Mouse (Mus musculus) liver, postnatal 0 days (tissue): ENCODE data around the gene Zeb2.

Experiments used
- CTCF ChIP-seq: sonication (generic); IDR thresholded peaks from 2 replicates; pipeline ENCODE4 v1.5.1; 2016; ENCODE audit warnings: antibody characterized with exemption, low read depth
- EP300 ChIP-seq: IDR thresholded peaks from 2 replicates; pipeline ENCODE4 v1.6.1; 2016; ENCODE audit warnings: antibody characterized with exemption, low read depth, mild to moderate bottlenecking

DNA sequence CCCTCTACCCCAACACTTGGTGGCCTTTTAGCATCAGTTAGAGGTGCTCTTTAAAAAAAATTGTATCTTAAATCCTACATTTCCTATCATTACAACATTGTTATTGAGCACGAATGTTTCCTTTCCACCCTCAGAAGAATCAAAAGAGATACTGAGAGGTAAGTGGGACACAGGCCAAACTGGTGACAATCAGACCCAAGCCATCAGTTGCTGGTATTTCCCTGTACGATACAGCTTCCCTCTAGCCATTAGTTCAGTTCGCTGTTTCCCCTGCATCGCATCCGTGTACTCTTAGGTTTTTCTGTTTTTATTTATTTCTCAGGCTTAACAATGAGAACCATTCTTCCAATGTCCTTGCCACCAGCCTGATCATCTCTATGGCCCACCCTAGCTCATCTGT is 41.6 kb upstream of the Zeb2 start:
- no peak for TF ChIP-seq EP300
- no peak for TF ChIP-seq CTCF
